Mouse (Mus musculus) layer of hippocampus, adult 18-20 months (tissue): ENCODE measurements around the gene Gm17361. TPM values are rescaled to one million over a fixed set of nuclear protein-coding genes. Genes with fewer than 3 reads are reported as not detected.
"Not testable (repeated sequence)": the region's sequence is repeated elsewhere in the genome, so short reads cannot be mapped to it uniquely, and the experiment has no call there.

Source experiments
- DNase-seq, 2 experiments: peaks; one replicate each; pipeline ENCODE4 v3.0.0; 2022; ENCODE audit warnings: low spot score in 2 of 2
- long read RNA-seq: library from polyadenylated mRNA; stranded (forward); transcript quantifications from one replicate; pipeline ENCODE4 v2.0.0, GENCODE M21; 2021
- total RNA-seq, 2 experiments: library from RNA; stranded (reverse); gene quantifications; 2 replicates each; pipeline ENCODE4 v1.2.3; 2021

Gm17361 gene
- not detected for total RNA-seq
- long read RNA-seq: 0 reads

DNA sequence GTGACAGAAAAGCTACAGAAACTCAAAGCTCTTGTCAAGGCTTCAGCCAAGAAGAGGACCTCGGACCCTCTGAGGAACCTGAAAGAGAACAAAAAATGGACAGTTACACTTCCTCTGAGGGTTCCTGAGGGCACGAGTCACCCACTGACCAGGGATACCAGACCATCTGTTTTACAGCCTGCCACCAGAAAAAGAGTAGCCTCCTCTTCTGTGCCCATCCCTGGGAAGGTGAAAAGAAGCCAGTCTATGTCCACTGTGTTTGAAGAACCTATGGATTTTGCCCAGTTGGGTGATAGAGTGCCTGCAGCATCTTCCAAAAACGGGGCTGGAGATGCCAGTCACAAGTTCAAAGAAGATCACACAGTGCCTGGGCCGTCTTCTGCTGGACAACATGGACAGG lies at the start of gene Gm17361:
Gene Gm17361, plus strand, starts transcription at position 301 of the 400 bp plus-strand sequence.
- DNase-seq: not testable (repeated sequence)
